Mouse (Mus musculus) myocyte (in vitro differentiated cells): ENCODE results near the gene Lrfn1.

Experiments
- E2F4 ChIP-seq: IDR thresholded peaks from one replicate; pipeline ENCODE4 v1.6.1; 2011; ENCODE audit warnings: mild to moderate bottlenecking, control low read depth, moderate library complexity; ENCODE audit not compliant: insufficient read depth
- MAX ChIP-seq: IDR thresholded peaks from one replicate; pipeline ENCODE4 v1.6.1; 2011; ENCODE audit warnings: low read depth, mild to moderate bottlenecking, control low read depth
- MYOD1 ChIP-seq, 3 experiments: IDR thresholded peaks; one replicate each; pipeline ENCODE4 v1.6.1; 2011; ENCODE audit warnings: control low read depth in 2 of 3, low read depth in 2 of 3, mild to moderate bottlenecking in 2 of 3, moderate library complexity in 1 of 3; ENCODE audit not compliant: insufficient read length in 2 of 3, control insufficient read depth in 1 of 3
- MYOG ChIP-seq, 3 experiments: IDR thresholded peaks; one replicate each; pipeline ENCODE4 v1.6.1; 2011; ENCODE audit warnings: control low read depth in 2 of 3, low read depth in 2 of 3, mild to moderate bottlenecking in 2 of 3; ENCODE audit not compliant: insufficient read length in 2 of 3, control insufficient read depth in 1 of 3, insufficient read depth in 1 of 3
- POLR2A ChIP-seq: IDR thresholded peaks from one replicate; pipeline ENCODE4 v1.6.1; 2011; ENCODE audit warnings: low read depth, mild to moderate bottlenecking, control low read depth, moderate library complexity; ENCODE audit not compliant: insufficient read length
- POLR2AphosphoS2 ChIP-seq: IDR thresholded peaks from one replicate; pipeline ENCODE4 v1.6.1; 2011; ENCODE audit warnings: low read depth, control low read depth; ENCODE audit not compliant: insufficient read length
- SRF ChIP-seq: IDR thresholded peaks from one replicate; pipeline ENCODE4 v1.6.1; 2011; ENCODE audit warnings: low read depth; ENCODE audit not compliant: control insufficient read depth, insufficient read length

- no peak for TF ChIP-seq POLR2A
- no peak for TF ChIP-seq MAX
- no peak for TF ChIP-seq E2F4
- no peak for TF ChIP-seq POLR2AphosphoS2
- no peak for TF ChIP-seq SRF
- no peak for TF ChIP-seq MYOG (IDR thresholded peaks at IDR 0.05; ENCODE audit: control insufficient read depth in 1 of 3, insufficient read depth in 1 of 3, insufficient read length in 2 of 3, low read depth in 2 of 3)
- TF ChIP-seq MYOD1 (IDR thresholded peaks at IDR 0.05; ENCODE audit: control insufficient read depth in 1 of 3, insufficient read length in 2 of 3, low read depth in 2 of 3) = no peak
Observed at GRCm38 (mm10) chr7:28467213-28467751, 15.5 kb downstream of the Lrfn1 start.
